Mouse (Mus musculus) T-helper 17 cell (primary cell): ENCODE data around the gene Pom121.

ENCODE experiments used
- in situ Hi-C, 2 experiments: fragments of 300-600 bp; cut with MboI, MseI; formaldehyde crosslinking; loops; 1 replicate in 1 of 2; 2 replicates in 1 of 2; pipeline ENCODE4 v1.15.1; 2025; ENCODE audit warnings: high pct_unique_total_duplicates in 2 of 2

Pom121 gene

DNA sequence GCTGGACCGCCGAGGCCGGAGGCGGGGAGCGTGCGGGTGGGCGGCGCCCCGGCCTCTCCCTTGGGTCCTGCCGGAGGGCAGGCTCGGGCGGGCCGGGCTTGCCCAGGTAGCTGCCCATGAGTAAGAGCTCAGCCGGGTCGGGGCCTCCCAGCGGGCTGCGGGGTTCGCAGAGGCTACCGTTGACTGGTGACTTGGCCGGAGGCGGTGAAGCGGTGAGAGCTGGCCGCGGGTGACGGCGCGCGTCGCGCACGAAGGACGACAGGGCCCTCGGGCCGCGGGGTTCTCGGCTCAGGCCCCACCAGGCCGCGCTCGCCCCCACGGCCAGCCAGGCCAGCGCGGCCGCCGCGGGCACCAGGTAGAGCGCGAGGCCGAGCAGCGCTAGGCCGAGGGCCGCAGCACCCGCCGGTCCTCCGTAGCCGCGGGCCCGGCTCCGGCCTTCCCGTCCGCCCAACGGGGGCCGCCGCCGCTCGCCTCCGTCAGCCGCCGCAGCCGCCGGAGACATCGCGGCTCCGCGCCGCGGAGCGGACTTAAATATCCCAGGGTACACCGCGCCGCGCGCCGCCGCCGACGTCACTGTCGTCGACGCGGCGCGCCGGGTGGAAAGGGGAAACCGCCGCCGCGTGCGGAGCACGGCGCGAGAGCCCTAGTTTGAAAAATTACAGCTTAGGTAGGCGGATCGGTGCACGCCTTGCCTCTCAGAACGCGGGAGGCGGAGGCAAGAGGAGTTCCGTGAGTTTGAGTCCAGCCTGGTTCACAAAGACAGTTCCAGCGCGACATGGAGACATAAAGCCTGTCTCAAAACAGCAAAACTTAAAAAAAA is at the start of gene Pom121:
Gene Pom121, minus strand, starts transcription at position 543 of the 820 bp plus-strand sequence.
- in situ Hi-C loops = no loop called here

GRCm38 (mm10) chr5:135442430-135442829 is 48.1 kb upstream of the Pom121 start:
- in situ Hi-C loops = no loop called here

DNA sequence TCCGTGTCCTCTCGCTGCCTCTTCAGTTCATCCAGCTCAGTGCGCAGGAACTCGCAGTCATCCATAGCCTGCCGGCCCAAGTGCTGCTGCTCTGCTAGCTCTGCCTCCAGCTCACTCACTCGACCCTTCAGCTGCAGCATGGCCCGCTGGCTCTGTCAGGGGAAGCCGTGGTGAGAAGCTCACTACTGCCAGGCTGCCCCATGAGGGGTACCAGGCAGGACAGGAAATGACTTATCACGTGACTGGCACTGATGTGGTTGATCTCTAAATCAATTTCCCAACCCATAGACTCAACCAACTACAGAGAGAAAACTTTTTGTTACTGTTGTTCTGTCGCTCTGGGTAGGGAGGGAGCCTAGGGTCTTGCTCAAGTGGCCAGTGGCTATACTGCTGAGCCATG is 40.7 kb upstream of the Pom121 start:
- in situ Hi-C loops = no loop called here

- in situ Hi-C loops = no loop called here
These were observed 39.5 kb upstream of the Pom121 start for GRCm38 (mm10) chr5:135433861-135434260.

GRCm38 (mm10) chr5:135431111-135431510 is 36.8 kb upstream of the Pom121 start:
- in situ Hi-C loops = no loop called here

DNA sequence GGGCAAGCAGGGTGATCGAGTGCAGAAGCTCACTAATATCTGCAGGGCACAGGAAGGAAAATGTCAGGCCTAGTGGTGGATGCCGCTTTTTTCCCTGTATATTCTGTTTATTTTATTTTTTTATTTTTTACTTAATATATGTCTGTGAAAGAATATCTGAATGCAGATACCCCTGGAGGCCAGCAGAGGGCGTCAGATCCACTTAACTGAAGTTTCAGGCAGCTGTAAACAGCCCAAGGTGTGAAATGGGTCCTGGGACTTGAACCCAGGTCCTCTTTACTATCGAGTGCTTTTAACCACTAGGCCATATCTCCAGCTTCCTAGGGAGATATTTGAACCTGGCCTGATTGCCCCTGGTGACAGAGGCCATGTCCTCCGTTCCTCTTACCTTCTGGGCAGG is 34.4 kb upstream of the Pom121 start:
- in situ Hi-C loops = loop anchor here in 1 of 2 experiments (10.0 kb wide), 1 partner anchor 156 kb away; no protein-coding TSS in a partner anchor

- in situ Hi-C loops = no loop called here
These were observed 15.9 kb upstream of the Pom121 start for GRCm38 (mm10) chr5:135410266-135410665.

DNA sequence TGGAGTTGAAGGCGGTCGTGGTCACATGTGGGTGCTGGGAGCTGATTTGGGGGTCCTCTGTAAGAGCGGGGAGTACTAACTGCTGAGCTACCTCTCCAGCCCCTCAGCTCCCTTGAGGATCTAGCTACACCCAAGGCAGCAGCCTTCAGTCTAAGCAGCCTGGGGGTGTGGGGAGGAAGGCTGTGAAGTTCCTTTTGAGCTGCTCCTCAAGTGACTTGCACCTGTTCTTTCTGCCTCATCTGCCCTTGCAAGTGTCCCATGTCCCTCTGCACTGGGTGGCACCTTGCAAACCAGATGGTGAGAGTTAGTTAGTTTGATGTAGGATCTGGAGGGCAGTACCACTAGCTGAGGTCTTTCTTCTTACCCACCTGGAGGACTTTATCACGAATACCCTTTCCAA is 13.8 kb upstream of the Pom121 start:
- in situ Hi-C loops = loop anchor here in 1 of 2 experiments (10.0 kb wide), 1 partner anchor 347 kb away; no protein-coding TSS in a partner anchor

- in situ Hi-C loops = loop anchor here in 1 of 2 experiments (10.0 kb wide), 1 partner anchor 349 kb away; no protein-coding TSS in a partner anchor
These were observed 11.1 kb upstream of the Pom121 start for GRCm38 (mm10) chr5:135405437-135405836.

DNA sequence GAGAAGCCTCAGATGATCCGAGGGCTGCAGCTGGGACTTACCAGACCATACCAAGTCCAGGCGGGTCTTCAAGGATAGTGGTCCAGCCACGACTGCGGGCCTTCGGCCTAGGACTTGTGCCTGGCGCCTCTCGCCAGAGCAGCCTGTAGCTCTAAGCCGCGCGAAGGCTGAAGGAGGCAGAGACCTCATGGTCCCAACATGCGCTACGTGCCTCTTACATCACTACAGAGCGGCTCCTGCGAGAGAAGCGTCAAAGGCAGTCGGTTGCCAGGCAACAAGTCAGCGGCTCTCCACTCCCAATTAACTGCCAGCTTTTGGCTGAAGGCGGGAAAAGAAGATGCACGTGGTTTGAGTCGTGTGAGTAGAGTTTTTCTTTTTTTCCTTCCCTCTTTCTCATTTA is 10.3 kb upstream of the Pom121 start:
- in situ Hi-C loops = loop anchor here (5.0 to 10.0 kb wide), 2 partner anchors 58 to 350 kb away; no protein-coding TSS in a partner anchor

DNA sequence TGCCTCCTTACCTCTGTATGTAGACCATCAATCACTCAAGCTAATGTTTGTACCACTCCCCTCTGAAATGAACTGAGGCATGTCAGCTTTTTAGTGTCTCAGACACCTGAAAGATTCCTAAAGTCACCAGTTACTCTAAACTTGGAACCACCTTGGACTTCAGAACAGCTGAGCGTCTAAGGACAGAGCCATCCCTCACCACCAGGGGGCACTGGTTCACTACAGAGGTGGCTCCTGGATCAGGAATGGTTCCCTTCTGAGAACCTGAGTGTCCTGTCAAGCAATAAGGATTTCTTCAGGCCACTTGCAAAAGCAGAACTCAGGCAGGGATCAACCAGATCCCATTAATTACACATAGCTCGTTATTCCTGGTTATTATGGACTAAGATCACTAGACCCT is 5.9 kb upstream of the Pom121 start:
- in situ Hi-C loops = loop anchor here (5.0 to 10.0 kb wide), 2 partner anchors 62 to 355 kb away; no protein-coding TSS in a partner anchor

DNA sequence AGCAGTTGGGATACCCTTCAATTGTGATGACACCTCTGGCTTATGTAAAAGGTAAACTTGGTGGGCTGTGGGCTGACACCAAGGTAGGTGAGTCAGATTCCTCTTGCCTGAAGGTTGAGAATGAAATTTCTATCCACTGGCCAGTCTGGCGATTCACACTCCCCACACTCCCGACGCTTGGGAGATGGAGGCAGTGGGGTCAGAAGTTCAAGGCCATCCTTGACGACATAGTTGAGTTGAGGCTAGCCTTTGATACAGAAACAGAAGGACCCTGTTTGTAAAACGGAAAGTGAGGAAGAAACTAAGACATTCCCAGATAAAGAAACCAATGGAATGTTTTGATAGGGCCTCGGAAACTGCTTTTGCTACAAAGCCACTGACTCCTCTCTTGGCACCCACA is 5.0 kb upstream of the Pom121 start:
- in situ Hi-C loops = loop anchor here in 1 of 2 experiments (5.0 kb wide), 1 partner anchor 558 kb away; no protein-coding TSS in a partner anchor

DNA sequence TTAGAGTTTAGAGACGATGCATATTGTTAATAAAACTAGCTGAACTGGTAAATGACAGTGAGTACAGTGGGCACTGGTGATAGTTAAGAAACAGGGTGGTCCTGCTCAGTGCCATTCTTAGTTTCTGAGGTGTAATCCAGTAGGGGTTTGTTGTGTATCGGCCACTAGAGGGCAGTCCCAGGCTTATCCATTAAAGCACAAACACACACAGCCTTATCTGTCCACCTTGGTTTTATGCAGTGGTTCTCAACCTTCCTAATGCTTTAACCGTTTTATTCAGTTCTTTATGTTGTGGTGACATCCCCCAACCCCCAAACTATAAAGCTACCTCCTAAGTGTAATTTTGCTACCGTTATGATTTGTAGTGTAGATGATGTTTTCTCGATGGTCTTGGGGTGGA is 1.5 kb upstream of the Pom121 start:
- in situ Hi-C loops = loop anchor here in 1 of 2 experiments (5.0 kb wide), 1 partner anchor 561 kb away; no protein-coding TSS in a partner anchor

GRCm38 (mm10) chr5:135383771-135384170 is 10.6 kb downstream of the Pom121 start:
- in situ Hi-C loops = no loop called here

GRCm38 (mm10) chr5:135382746-135383145 is 11.6 kb downstream of the Pom121 start:
- in situ Hi-C loops = no loop called here

GRCm38 (mm10) chr5:135381356-135381925 is 12.9 kb downstream of the Pom121 start:
- in situ Hi-C loops = no loop called here

GRCm38 (mm10) chr5:135380681-135381080 is 13.7 kb downstream of the Pom121 start:
- in situ Hi-C loops = no loop called here

DNA sequence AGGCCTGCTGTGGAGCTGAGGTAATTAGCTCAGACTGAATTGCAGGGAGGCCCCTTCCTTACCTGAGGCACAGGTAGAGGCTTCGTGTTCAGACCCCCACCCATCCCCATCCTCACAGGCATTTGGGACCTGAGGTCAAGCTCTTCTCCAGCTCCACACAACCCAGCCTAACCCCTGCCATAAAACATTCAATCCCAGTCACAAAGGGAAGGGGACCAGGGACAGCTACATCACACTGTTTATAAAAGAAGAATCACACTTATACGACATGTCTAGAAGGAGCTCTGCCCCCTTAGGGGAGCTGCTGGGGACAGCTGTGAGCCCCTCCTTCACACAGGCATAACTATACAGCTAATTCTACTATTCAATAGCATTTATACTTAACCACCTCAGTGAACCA is 18.0 kb downstream of the Pom121 start:
- in situ Hi-C loops = loop anchor here in 1 of 2 experiments (10.0 kb wide), 1 partner anchor 152 kb away; no protein-coding TSS in a partner anchor

DNA sequence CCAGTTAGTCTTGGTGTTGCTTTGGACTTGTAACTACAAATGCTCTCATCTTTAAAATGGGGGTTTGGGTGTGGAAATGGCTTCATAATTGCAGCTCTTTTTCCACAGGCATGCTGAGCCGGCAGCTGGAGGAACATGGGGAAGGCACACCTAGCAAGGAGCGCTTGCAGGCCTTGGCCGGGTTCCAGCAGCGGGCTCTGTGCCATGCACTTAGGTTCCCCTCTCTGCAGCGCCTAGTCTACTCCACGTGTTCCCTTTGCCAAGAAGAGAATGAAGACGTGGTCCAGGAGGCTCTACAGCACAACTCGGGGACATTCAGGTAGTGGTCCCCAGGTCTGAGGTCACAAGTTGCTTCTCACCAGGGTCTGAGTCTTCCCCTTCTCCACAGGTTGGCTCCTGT is 19.2 kb downstream of the Pom121 start:
- in situ Hi-C loops = loop anchor here in 1 of 2 experiments (10.0 kb wide), 1 partner anchor 150 kb away; no protein-coding TSS in a partner anchor

GRCm38 (mm10) chr5:135373601-135374000 is 20.7 kb downstream of the Pom121 start:
- in situ Hi-C loops = loop anchor here in 1 of 2 experiments (10.0 kb wide), 1 partner anchor 149 kb away; no protein-coding TSS in a partner anchor

GRCm38 (mm10) chr5:135371195-135371594 is 23.2 kb downstream of the Pom121 start:
- in situ Hi-C loops = loop anchor here in 1 of 2 experiments (10.0 kb wide), 1 partner anchor 146 kb away; no protein-coding TSS in a partner anchor
